Mouse (Mus musculus) mouse trophoblast stem cell (cell line): ENCODE measurements around the gene Gm11213.

ENCODE experiments used
- in situ Hi-C, 2 experiments: fragments of 300-500 bp; cut with MseI, MboI; formaldehyde crosslinking; loops; 2 replicates in 1 of 2; 3 replicates in 1 of 2; pipeline ENCODE4 v1.15.1; 2025

Gene Gm11213

GRCm38 (mm10) chr4:63604945-63605344 lies at the start of gene Gm11213:
Gene Gm11213 (minus strand): TSS chr4:63605261.
- in situ Hi-C loops: no loop called here

GRCm38 (mm10) chr4:63654381-63654780 lies 49.3 kb upstream of the Gm11213 start:
- in situ Hi-C loops: no loop called here

GRCm38 (mm10) chr4:63643956-63644726 lies 39.1 kb upstream of the Gm11213 start:
- in situ Hi-C loops: no loop called here

GRCm38 (mm10) chr4:63639842-63640241 lies 34.8 kb upstream of the Gm11213 start:
- in situ Hi-C loops: no loop called here

GRCm38 (mm10) chr4:63638603-63639002 lies 33.5 kb upstream of the Gm11213 start:
- in situ Hi-C loops: no loop called here

GRCm38 (mm10) chr4:63633181-63633580 lies 28.1 kb upstream of the Gm11213 start:
- in situ Hi-C loops: no loop called here

GRCm38 (mm10) chr4:63627111-63627510 lies 22.1 kb upstream of the Gm11213 start:
- in situ Hi-C loops: no loop called here

GRCm38 (mm10) chr4:63625563-63626080 lies 20.6 kb upstream of the Gm11213 start:
- in situ Hi-C loops: no loop called here

GRCm38 (mm10) chr4:63622378-63622835 lies 17.3 kb upstream of the Gm11213 start, which contains the start of gene Tex48:
Gene Tex48 (minus strand): TSS chr4:63622428.
- in situ Hi-C loops: no loop called here

GRCm38 (mm10) chr4:63621861-63622260 lies 16.8 kb upstream of the Gm11213 start:
- in situ Hi-C loops: no loop called here

GRCm38 (mm10) chr4:63608391-63608790 lies 3.3 kb upstream of the Gm11213 start:
- in situ Hi-C loops: no loop called here

- in situ Hi-C loops: no loop called here
These were observed 907 bp upstream of the Gm11213 start for GRCm38 (mm10) chr4:63605968-63606367.

- in situ Hi-C loops: no loop called here
These were observed 484 bp upstream of the Gm11213 start for GRCm38 (mm10) chr4:63605545-63605944.

GRCm38 (mm10) chr4:63601263-63601662 lies 3.8 kb downstream of the Gm11213 start:
- in situ Hi-C loops: no loop called here

GRCm38 (mm10) chr4:63600786-63601185 lies 4.3 kb downstream of the Gm11213 start:
- in situ Hi-C loops: no loop called here

GRCm38 (mm10) chr4:63596010-63596409 lies 9.1 kb downstream of the Gm11213 start:
- in situ Hi-C loops: no loop called here

- in situ Hi-C loops: no loop called here
These were observed 9.8 kb downstream of the Gm11213 start for GRCm38 (mm10) chr4:63595259-63595658.

- in situ Hi-C loops: no loop called here
These were observed 10.5 kb downstream of the Gm11213 start for GRCm38 (mm10) chr4:63594459-63595110.

- in situ Hi-C loops: no loop called here
These were observed 14.5 kb downstream of the Gm11213 start for GRCm38 (mm10) chr4:63590538-63590937.

- in situ Hi-C loops: no loop called here
These were observed 15.1 kb downstream of the Gm11213 start for GRCm38 (mm10) chr4:63589987-63590386.

- in situ Hi-C loops: no loop called here
These were observed 18.8 kb downstream of the Gm11213 start for GRCm38 (mm10) chr4:63586240-63586639.

- in situ Hi-C loops: no loop called here
These were observed 19.8 kb downstream of the Gm11213 start for GRCm38 (mm10) chr4:63585216-63585615.

- in situ Hi-C loops: no loop called here
These were observed 22.5 kb downstream of the Gm11213 start for GRCm38 (mm10) chr4:63582580-63582979.
